ENCODE assay signal across 3 mouse cellular contexts in the genomic region with DNA sequence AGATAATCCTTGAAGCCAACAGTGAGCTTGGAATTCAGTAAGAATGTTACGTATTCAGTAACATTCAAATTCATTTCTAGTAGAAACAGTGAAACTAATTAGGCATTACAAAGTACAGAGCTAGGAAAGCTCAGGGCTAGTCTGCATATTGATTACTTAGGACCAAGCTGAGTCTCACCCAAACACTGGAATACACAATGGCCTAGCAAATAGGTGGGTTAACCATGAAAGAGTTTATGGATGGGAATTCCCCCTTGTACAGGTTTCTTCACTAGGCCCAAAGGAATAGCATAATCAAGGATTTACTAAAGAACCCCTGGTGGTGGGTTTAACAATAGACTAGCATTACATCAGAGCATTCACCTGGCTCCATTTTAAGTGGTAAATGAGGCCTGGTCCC.
DNase-seq lines count a peak whose midpoint lies in the region.

No protein-coding gene starts in this region.

- peak; percentile 53 for DNase-seq in ES-CJ7 (ENCODE audit: low read depth, low spot score)
- peak; percentile 88 for DNase-seq in R1 (ENCODE audit: low read depth, low spot score)
- peak; percentile 77 for DNase-seq in ZHBTc4 (ENCODE audit: low read depth, low spot score)
